Mouse (Mus musculus) heart, adult 2 months (tissue): Measurements from ENCODE around the gene Etfdh.

ENCODE experiments used
- CTCF ChIP-seq: fragments of 200-600 bp; IDR thresholded peaks from 2 replicates; pipeline ENCODE4 v1.8.1; 2022; ENCODE audit warnings: antibody characterized with exemption, mild to moderate bottlenecking, moderate library complexity
- EP300 ChIP-seq: fragments of 200-500 bp; IDR thresholded peaks from 2 replicates; pipeline ENCODE4 v1.6.1; 2011; ENCODE audit warnings: low read depth, low read length, control low read depth; ENCODE audit not compliant: insufficient read depth
- POLR2A ChIP-seq: fragments of 200-500 bp; IDR thresholded peaks from 2 replicates; pipeline ENCODE4 v1.6.1; 2011; ENCODE audit warnings: mild to moderate bottlenecking, low read depth, low read length, control low read depth; ENCODE audit not compliant: insufficient read depth

DNA sequence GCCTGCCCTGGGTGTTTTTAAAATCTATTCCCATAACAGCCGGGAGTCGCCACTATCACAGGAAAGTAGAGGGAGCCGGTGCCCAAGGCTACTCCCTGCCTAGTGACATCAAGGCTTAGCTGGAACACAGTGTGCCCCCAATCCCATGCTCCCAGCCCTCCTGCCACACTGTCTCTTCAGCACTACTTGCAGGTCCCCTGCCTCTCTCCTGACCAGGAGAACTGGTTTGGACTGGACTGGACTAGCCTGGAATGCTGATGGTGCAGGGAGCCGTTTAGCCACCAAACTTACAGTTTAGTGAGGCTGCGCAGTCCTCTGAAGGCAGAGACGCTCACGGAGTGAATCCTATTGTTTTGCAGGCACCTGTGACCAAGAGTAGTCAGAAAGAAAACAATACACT lies 41.3 kb upstream of the Etfdh start:
- TF ChIP-seq POLR2A (no peak), CTCF (no peak), EP300 (no peak)
